Mouse (Mus musculus) common myeloid progenitor, adult 5-6 weeks (primary cell): ENCODE measurements around the gene Pou3f1. TPM values are rescaled to one million over a fixed set of nuclear protein-coding genes. Genes with fewer than 3 reads are reported as not detected.

Source experiments
- ATAC-seq: replicated peaks from 2 replicates; pipeline ENCODE4 v1.8.0; 2016; ENCODE audit warnings: low read depth, mild to moderate bottlenecking, moderate TSS enrichment, inconsistent platforms; ENCODE audit not compliant: poor library complexity, severe bottlenecking
- total RNA-seq: library from RNA; stranded (forward); fragments of 200-1000, 187-1606 nt; gene quantifications from 2 replicates; pipeline ENCODE4 v1.2.3, GENCODE M21; 2017

Pou3f1 gene
- total RNA-seq, 1 experiment from 2014 or later: not detected

GRCm38 (mm10) chr4:124656854-124657650 lies 445 bp downstream of the Pou3f1 start:
- ATAC-seq: peak; percentile 30

GRCm38 (mm10) chr4:124657781-124658180 lies 1.2 kb downstream of the Pou3f1 start:
- ATAC-seq: no peak

GRCm38 (mm10) chr4:124658412-124658851 lies 1.8 kb downstream of the Pou3f1 start:
- ATAC-seq: no peak

GRCm38 (mm10) chr4:124659251-124660217 lies 2.9 kb downstream of the Pou3f1 start:
- ATAC-seq: no peak

GRCm38 (mm10) chr4:124660603-124661002 lies 4.0 kb downstream of the Pou3f1 start:
- ATAC-seq: no peak

GRCm38 (mm10) chr4:124663034-124663433 lies 6.4 kb downstream of the Pou3f1 start:
- peak; percentile 62 for ATAC-seq

GRCm38 (mm10) chr4:124664185-124664584 lies 7.6 kb downstream of the Pou3f1 start:
- ATAC-seq: no peak

GRCm38 (mm10) chr4:124664604-124665003 lies 8.0 kb downstream of the Pou3f1 start:
- no peak for ATAC-seq

- ATAC-seq: no peak
Measured at GRCm38 (mm10) chr4:124667476-124668033, 10.9 kb downstream of the Pou3f1 start.

GRCm38 (mm10) chr4:124668078-124668477 lies 11.5 kb downstream of the Pou3f1 start:
- ATAC-seq: no peak

GRCm38 (mm10) chr4:124670232-124670631 lies 13.6 kb downstream of the Pou3f1 start:
- ATAC-seq: no peak

GRCm38 (mm10) chr4:124671583-124671982 lies 15.0 kb downstream of the Pou3f1 start:
- ATAC-seq: no peak

GRCm38 (mm10) chr4:124672347-124673320 lies 16.0 kb downstream of the Pou3f1 start:
- no peak for ATAC-seq

- ATAC-seq: no peak
Measured at GRCm38 (mm10) chr4:124674334-124675032, 17.9 kb downstream of the Pou3f1 start.

GRCm38 (mm10) chr4:124675037-124675436 lies 18.4 kb downstream of the Pou3f1 start:
- ATAC-seq: 0 out of 2 replicates have a peak, but pooled peaks have one; percentile 57

GRCm38 (mm10) chr4:124675958-124676357 lies 19.4 kb downstream of the Pou3f1 start:
- no peak for ATAC-seq

- 0 out of 2 replicates have a peak, but pooled peaks have one; percentile 29 for ATAC-seq
Measured at GRCm38 (mm10) chr4:124682270-124682669, 25.7 kb downstream of the Pou3f1 start.

- ATAC-seq: no peak
Measured at GRCm38 (mm10) chr4:124683474-124683873, 26.9 kb downstream of the Pou3f1 start.

GRCm38 (mm10) chr4:124685004-124685403 lies 28.4 kb downstream of the Pou3f1 start:
- no peak for ATAC-seq
